Mouse (Mus musculus) cortical plate, adult 2 months (tissue): ENCODE data around the gene Rab8b.

Experiments used
- CTCF ChIP-seq: fragments of 200-500 bp; IDR thresholded peaks from 2 replicates; pipeline ENCODE4 v1.5.1; 2011; ENCODE audit warnings: mild to moderate bottlenecking, control low read depth, low read length; ENCODE audit not compliant: insufficient read depth; ENCODE audit errors: extremely low read depth
- POLR2A ChIP-seq: fragments of 200-500 bp; IDR thresholded peaks from 2 replicates; pipeline ENCODE4 v1.6.1; 2011; ENCODE audit warnings: mild to moderate bottlenecking, low read length, control low read depth; ENCODE audit not compliant: insufficient read depth; ENCODE audit errors: extremely low read depth

DNA sequence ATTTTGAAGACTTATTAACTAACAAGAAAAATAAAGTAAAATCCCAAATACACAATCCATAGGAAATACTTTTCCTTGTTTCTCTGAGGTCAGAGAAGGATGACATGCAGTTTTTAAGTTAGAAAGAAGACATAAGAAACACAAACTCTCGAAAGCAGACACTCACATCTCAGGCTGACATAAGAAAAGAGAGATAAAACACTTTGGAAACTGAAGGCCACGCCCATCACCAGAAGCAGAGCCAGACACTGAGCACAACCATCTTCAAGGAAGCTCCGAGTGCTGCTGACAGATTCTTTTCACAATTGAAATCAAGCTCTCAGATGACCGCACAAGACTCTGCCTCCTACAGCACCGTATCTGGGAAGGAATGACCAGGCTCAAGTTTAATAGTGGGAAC lies 23.5 kb downstream of the Rab8b start:
- no peak for TF ChIP-seq CTCF
- TF ChIP-seq POLR2A = no peak
